Mouse (Mus musculus) spleen, postnatal 4 days (tissue): Measurements from ENCODE around the gene Errfi1.
"Not testable (repeated sequence)": the region's sequence is repeated elsewhere in the genome, so short reads cannot be mapped to it uniquely, and the experiment has no call there.

Experiments
- DNase-seq, 2 experiments: peaks; one replicate each; pipeline ENCODE4 v3.0.0; 2022; ENCODE audit warnings: low spot score in 2 of 2

Errfi1 gene

DNA sequence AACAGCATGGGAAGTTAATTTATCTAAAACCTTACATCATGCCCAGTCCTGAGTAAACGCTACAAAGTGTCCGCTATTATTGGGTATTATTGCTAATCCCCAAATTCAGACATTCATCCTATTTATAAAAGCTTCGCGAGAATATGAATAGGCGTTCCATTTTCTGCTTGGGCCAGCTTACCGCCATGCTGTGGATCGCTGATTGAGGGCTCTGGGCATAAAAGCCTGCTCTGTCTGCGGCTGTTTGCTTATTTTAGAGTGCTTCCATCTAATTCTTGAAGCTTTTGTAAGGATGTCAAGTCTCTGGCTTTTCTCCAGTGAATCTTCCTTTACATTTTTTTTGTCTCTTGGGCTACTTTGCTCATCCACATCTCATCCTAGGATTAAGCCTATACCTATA lies 7.4 kb upstream of the Errfi1 start:
- DNase-seq, result no peak

DNA sequence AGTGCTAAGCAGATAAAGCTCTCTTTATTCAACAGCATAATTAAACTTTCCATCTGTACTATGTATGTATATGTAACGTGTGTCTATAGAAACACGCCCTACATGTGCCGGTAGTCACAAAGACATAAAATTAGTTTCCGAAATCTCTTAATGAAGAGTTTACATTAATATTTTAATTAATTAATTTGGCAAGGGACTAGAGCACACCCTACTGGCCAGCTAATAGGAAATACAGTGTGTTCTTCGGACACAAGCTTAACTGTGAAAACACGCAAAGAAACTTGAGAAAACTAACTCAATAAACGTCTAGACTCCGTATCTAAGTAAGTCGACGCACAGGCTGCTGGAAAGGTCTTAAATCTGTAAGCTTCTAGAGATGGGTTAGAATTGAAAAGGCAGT lies 3.8 kb upstream of the Errfi1 start:
- DNase-seq, result no peak

GRCm38 (mm10) chr4:150850893-150851292 lies 2.8 kb upstream of the Errfi1 start:
- no peak for DNase-seq

GRCm38 (mm10) chr4:150852045-150852444 lies 1.7 kb upstream of the Errfi1 start:
- DNase-seq, result no peak

DNA sequence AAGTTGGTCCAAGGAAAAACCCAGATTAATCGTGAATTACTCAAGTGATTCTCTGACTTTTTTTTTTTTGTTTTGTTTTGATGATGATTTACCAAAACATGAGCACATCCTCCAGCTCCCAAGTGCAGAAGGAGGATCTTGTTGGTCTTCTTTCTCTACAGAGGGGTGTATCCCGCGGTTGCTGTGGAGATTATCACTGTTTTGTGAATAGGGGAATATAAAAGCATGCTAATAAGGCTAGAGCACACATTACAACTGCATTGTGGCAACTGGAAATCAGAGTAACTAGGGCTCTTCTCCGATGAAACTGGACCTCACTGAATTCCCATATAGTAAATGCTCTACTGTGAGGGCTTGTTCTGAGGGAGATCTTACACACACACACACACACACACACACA lies 1.2 kb upstream of the Errfi1 start:
- no peak for DNase-seq

DNA sequence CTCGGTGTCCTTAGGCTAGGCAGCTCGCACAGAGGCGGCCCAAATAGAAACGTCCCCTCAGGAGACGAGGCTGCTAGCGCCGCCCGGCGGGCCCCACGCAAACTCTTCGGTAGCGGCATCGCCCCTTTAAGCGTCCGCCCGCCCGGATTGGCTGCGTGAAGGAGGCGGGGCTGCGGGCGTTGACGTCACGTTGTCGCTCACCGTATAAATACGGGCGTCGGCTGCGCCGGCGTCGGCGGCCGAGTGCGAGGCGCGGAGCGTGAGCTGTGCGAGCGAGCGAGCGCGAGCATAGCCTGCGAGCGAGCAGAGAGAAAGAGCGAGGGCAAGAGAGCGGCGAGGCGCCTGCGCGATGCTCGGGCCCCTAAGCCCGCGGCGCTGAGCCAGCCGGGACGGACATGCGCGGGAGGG lies 1.1 kb downstream of the Errfi1 start:
- peak; percentile 90 to 95 for DNase-seq

- DNase-seq, result peak in 1 of 2 experiments; percentile 66
These were observed 1.6 kb downstream of the Errfi1 start for GRCm38 (mm10) chr4:150855346-150855745.

DNA sequence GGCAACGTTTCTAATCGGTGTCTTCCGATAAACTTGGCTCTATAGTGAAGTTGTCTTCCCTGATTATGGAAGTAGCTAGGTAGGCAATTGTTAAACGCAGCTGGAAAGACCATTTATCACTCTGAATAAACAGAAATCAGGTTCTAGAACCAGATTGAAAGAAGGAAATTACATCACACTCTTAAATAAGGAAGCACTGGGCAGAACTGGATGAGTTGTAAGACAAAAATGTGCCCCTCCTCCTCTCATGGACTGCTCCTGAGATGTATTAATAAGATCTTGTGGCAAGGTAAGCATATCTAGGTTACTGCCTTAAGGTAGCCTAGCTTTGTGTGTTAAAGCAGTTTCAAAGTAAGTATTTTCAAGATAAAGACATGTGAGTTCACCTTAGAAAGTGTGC lies 6.8 kb downstream of the Errfi1 start:
- no peak for DNase-seq

DNA sequence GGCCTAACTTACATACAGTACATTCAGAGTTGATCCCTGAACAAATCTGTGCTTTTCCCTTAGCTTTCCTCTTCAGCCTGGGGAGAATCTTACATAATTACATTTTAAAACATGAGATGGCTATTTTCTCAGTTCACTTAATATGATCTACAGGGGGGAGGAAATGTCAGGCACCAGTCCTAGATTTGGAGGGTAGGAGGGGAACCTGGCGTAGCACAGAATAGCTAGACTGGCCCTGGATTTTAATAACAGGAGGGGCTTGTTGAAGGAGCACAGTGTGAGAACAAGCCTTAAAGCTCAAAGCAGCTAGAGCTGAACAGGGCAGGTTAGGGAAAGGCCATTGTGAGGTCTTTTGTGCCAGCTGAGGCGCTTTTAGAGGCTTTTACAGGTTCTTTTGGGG lies 7.4 kb downstream of the Errfi1 start:
- no peak for DNase-seq

DNA sequence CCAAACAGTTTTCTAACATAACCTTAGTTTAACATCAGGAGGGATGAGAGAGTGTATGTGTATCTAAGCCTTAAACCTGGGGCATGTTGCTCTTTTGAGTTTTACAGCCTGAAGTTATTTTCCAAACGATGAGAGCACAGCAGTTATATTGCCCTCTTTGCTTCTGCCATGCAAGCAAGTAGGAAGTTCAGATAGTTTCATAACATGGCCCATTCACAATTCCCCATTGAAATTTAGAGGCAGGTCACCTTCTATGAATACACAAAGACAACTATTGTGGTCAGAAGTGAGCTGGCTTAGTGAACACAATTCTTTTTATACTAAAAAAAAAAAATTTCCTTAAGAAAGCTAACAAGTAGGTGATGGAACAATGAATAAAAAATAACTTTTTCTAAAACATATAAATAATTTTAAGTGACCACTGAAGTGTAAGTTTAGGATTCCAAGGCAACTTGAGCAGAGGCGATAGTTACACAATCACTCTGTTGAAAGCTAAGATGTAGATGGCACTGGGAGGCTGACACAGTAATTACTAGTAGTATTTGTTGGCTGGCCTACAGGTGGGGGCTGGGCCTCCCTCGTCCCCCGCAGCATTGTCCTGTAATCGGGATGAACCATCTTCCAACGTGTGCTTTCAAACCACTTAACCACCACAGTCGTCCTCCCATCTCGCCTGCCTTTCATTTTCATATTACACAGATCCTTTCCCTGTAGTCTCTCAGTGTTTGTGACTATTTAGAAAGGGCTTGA lies 9.1 kb downstream of the Errfi1 start:
- no peak for DNase-seq

GRCm38 (mm10) chr4:150865371-150865770 lies 11.7 kb downstream of the Errfi1 start:
- no peak for DNase-seq

DNA sequence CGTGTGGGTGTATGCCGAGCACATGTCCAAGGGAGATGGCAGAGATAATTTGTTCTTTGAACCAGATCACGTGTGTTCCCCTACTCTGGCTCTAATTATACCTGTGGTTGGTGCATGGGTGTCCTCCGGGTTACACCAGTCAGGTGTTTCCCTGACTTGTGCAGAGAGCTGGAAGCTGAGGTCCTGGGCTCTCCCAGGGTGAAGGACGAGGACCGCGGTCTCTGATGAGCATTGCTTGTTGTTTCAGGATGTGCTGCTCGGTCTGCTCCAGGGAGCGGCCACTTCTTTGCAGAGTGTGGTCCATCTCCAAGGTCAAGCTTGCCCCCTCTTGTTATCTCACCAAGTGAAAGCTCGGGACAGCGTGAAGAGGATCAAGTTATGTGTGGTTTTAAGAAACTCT lies 12.3 kb downstream of the Errfi1 start:
- DNase-seq, result no peak

- DNase-seq, result no peak
These were observed 12.8 kb downstream of the Errfi1 start for GRCm38 (mm10) chr4:150866494-150866893.

GRCm38 (mm10) chr4:150868161-150868560 lies 14.4 kb downstream of the Errfi1 start:
- DNase-seq, result no peak

- no peak for DNase-seq
These were observed 15.1 kb downstream of the Errfi1 start for GRCm38 (mm10) chr4:150868859-150869258.

DNA sequence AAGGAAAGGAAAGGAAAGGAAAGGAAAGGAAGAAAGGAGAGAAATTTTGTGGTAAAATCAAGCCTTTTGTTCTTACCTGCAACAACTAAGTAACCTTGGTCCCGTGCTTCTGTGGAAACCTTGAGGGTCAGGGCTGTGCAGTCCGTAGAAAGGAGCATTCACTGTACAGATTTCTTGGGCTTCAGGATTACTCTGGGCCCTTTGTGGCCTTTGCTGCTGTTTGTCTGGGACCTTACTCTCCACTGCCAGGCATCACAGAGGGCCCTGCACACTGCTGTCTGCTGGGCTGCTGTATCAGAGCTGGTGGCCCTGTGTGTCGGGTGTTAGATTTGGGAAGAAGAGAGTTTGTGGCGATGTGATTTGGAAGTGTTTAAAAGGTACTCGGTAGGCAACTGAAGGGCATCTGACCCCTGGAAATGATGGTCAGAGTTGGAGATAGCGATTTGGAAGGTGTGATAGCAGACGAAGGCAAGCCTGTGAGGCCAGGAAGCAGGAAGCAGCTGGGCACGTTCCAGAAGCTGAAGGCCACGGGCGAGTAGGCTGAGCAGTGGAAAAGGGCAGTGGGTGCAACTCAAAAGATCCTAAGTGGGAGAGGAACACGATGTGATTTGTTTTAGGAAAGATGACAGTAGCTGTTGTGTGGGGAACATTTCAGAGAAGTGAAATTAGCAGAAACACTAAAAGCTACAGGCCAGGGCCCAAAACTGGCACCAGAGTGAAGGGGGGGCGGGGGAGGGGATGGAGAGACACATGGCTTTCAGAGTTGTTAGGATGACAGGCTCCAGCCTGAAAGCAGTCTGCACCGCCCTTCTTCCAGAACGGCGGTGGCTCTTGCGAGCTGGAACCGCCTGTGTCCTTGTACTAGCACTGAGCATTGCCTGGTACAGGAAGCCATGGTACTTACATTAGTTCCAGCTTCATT lies 15.8 kb downstream of the Errfi1 start:
- no peak for DNase-seq

GRCm38 (mm10) chr4:150870963-150871391 lies 17.3 kb downstream of the Errfi1 start:
- no peak for DNase-seq

- no peak for DNase-seq
These were observed 17.8 kb downstream of the Errfi1 start for GRCm38 (mm10) chr4:150871392-150872138.

- DNase-seq, result no peak
These were observed 18.5 kb downstream of the Errfi1 start for GRCm38 (mm10) chr4:150872139-150872651.

GRCm38 (mm10) chr4:150872681-150873080 lies 19.0 kb downstream of the Errfi1 start:
- no peak for DNase-seq

GRCm38 (mm10) chr4:150874416-150874815 lies 20.7 kb downstream of the Errfi1 start:
- not testable (repeated sequence) for DNase-seq

- no peak for DNase-seq
These were observed 21.7 kb downstream of the Errfi1 start for GRCm38 (mm10) chr4:150875393-150875792.
